Mouse (Mus musculus) intestine, postnatal 0 days (tissue): ENCODE results near the gene Afmid. TPM values are rescaled to one million over a fixed set of nuclear protein-coding genes. Genes with fewer than 3 reads are reported as not detected.

Experiments
- ATAC-seq: fragments of 200-750 bp; cut with Nextera tagmentation; 2 replicates; pipeline ENCODE4 v1.8.0; 2017; ENCODE audit warnings: mild to moderate bottlenecking, moderate TSS enrichment, moderate library complexity
- H3K27ac ChIP-seq: fragments of 300-500 bp; sonication (generic); 2 replicates; pipeline ENCODE4 v1.5.1; 2014; ENCODE audit warnings: mild to moderate bottlenecking, low read depth, low read length, moderate library complexity
- H3K27me3 ChIP-seq: fragments of 300-500 bp; sonication (generic); replicated peaks from 2 replicates; pipeline ENCODE4 v1.6.1; 2014; ENCODE audit warnings: low read length, mixed read lengths; ENCODE audit not compliant: control insufficient read depth, insufficient read depth
- H3K36me3 ChIP-seq: fragments of 300-500 bp; sonication (generic); 2 replicates; pipeline ENCODE4 v1.6.1; 2014; ENCODE audit warnings: mild to moderate bottlenecking, moderate library complexity; ENCODE audit not compliant: control insufficient read depth, insufficient read depth
- H3K4me1 ChIP-seq: fragments of 300-500 bp; sonication (generic); replicated peaks from 2 replicates; pipeline ENCODE4 v1.6.1; 2014; ENCODE audit warnings: antibody characterized with exemption, low read length, mixed read lengths; ENCODE audit not compliant: control insufficient read depth, insufficient read depth
- H3K4me2 ChIP-seq: fragments of 300-500 bp; sonication (generic); replicated peaks from 2 replicates; pipeline ENCODE4 v1.6.1; 2014; ENCODE audit warnings: low read depth, mild to moderate bottlenecking, moderate library complexity
- H3K4me3 ChIP-seq: fragments of 300-500 bp; sonication (generic); 2 replicates; pipeline ENCODE4 v1.5.1; 2014; ENCODE audit warnings: low read depth, low read length
- H3K9ac ChIP-seq: fragments of 300-500 bp; sonication (generic); 2 replicates; pipeline ENCODE4 v1.6.1; 2014; ENCODE audit warnings: mild to moderate bottlenecking, low read depth, low read length
- H3K9me3 ChIP-seq: fragments of 300-500 bp; sonication (generic); 2 replicates; pipeline ENCODE4 v1.6.1; 2016; ENCODE audit warnings: mixed run types; ENCODE audit not compliant: control insufficient read depth
- CTCF ChIP-seq: sonication (generic); IDR thresholded peaks from 2 replicates; pipeline ENCODE4 v1.5.1; 2016; ENCODE audit warnings: low read depth, mild to moderate bottlenecking, control low read depth, antibody characterized with exemption, moderate library complexity
- WGBS: fragments of 180-500 bp; shearing (Covaris S2); extraction: QIAGEN DNeasy Blood & Tissue Kit; methylation state at CpG from one replicate; pipeline ENCODE4 v1.1.7; 2014; 5-methylcytosine and 5-hydroxymethylcytosine counted together
- polyA plus RNA-seq: library from polyadenylated mRNA; unstranded; fragments of >200 nt; fragmentation: Nextera tagmentation; extraction: Ambion mirVana; gene quantifications from 2 replicates; pipeline ENCODE4 v1.2.1, GENCODE M21; 2015

The Afmid gene
- polyA plus RNA-seq, 1 experiment from 2014 or later = 7.0 TPM

GRCm38 (mm10) chr11:117855360-117855759 lies 29.6 kb downstream of the Afmid start:
- Histone ChIP-seq H3K9me3 (no peaks in the 10 kb centered on the region), H3K36me3 (peaks cover 45% of the 10 kb centered on the region), H3K27ac (no peak overlapping the region), H3K9ac (no peak overlapping the region), H3K27me3 (no peaks in the 10 kb centered on the region), H3K4me3 (no peak overlapping the region), H3K4me1 (no peaks in the 10 kb centered on the region), H3K4me2 (no peak overlapping the region)
- ATAC-seq = no peak
- WGBS = 81% methylated on average over 5 of the region's 5 CpGs
- no peak for TF ChIP-seq CTCF

GRCm38 (mm10) chr11:117855975-117856374 lies 30.3 kb downstream of the Afmid start:
- H3K4me2 ChIP-seq = no peak overlapping the region
- 64% methylated on average over 1 of the region's 1 CpGs for WGBS
- H3K9ac ChIP-seq = no peak overlapping the region
- TF ChIP-seq CTCF = no peak
- no peaks in the 10 kb centered on the region for H3K27me3 ChIP-seq
- H3K4me3 ChIP-seq = no peak overlapping the region
- no peaks in the 10 kb centered on the region for H3K9me3 ChIP-seq
- H3K27ac ChIP-seq = 0 out of 2 replicates have a peak overlapping the region, but pooled peaks have one; percentile 9
- H3K4me1 ChIP-seq = no peaks in the 10 kb centered on the region
- ATAC-seq = no peak; the same call in 1 of the 2 replicates
- peaks cover 42% of the 10 kb centered on the region for H3K36me3 ChIP-seq

DNA sequence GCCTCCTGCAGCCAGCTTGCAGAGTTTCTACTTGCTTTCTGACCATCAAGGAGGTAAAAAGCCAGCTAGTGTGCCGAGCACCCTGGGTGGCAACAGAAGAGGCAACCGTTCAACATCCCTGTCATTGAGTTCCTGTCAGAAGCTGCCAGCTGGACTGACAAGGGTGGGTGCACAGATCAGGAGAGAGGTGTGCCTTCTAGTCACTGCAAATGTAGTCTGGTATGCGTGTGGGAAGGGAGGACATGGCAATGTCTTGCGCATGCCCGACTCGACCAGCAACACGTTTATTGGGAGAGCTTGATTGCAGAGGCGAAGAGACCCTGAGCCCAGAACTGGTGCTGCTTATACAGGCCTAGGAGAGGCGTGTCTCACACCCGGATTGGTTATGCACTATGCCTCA lies 31.7 kb downstream of the Afmid start:
- no peak overlapping the region for H3K4me2 ChIP-seq
- H3K4me1 ChIP-seq = no peaks in the 10 kb centered on the region
- H3K9ac ChIP-seq = no peak overlapping the region
- peaks cover 32% of the 10 kb centered on the region for H3K36me3 ChIP-seq
- H3K27ac ChIP-seq = no peak overlapping the region
- no peak for TF ChIP-seq CTCF
- no peaks in the 10 kb centered on the region for H3K9me3 ChIP-seq
- no peak overlapping the region for H3K4me3 ChIP-seq
- 92% methylated on average over 10 of the region's 10 CpGs for WGBS
- no peaks in the 10 kb centered on the region for H3K27me3 ChIP-seq
- no peak for ATAC-seq

DNA sequence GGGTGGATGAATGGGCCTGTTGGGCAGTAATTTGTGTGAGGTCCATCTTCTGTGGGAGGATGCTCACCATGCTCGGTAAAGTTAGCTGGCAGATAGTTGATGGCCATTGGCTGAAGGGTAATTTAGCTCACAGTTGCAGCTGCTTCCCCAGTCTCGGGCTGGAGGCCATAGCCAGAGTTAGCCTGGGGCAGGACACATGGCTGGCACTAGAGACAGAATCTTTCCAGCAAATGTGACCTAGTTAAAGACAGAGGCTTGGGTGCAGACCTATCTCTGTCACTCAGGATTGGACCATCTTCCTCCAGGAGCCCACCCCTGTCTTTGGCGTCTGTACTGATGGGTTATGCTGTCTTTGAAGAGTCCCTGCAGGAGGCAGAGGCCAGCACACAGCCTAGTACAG lies 32.7 kb downstream of the Afmid start:
- Histone ChIP-seq H3K4me1 (0 out of 2 replicates have a peak, but pooled peaks cover 4% of the 10 kb centered on the region), H3K27me3 (no peaks in the 10 kb centered on the region), H3K36me3 (peaks cover 23% of the 10 kb centered on the region), H3K27ac (no peak overlapping the region), H3K9ac (no peak overlapping the region), H3K4me3 (no peak overlapping the region), H3K9me3 (no peaks in the 10 kb centered on the region), H3K4me2 (no peak overlapping the region)
- no peak for ATAC-seq
- 54% methylated on average over 3 of the region's 3 CpGs for WGBS
- no peak for TF ChIP-seq CTCF

DNA sequence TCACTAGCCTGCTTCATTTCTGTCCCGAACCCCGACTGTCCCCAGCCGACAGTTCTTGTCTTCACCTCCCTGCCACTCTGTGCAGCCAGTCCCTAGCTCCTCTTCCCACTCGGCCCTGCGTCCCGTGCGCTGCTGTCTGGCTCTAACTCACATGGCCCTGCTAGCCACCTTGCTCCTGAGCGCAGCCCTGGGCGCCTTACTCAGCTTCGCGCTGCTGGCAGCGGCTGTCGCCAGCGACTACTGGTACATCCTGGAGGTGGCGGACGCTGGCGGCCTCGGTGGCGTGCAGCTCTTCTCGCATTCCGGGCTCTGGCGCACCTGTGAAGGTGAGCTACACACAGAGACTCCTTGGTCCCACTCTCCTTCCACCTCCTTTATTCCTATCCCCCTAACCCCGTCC lies 34.9 kb downstream of the Afmid start, which contains the start of gene Tmem235:
TSS of gene Tmem235 (plus strand) at position 152 of the 400 bp plus-strand sequence.
- no peak for ATAC-seq
- peak; percentile 19; the same call in 1 of the 2 replicates for TF ChIP-seq CTCF
- H3K9me3 ChIP-seq = no peaks in the 10 kb centered on the region
- no peaks in the 10 kb centered on the region for H3K27me3 ChIP-seq
- peak within 1 kb of the TSS; percentile 28 for H3K4me2 ChIP-seq
- no peak within 1 kb of the TSS for H3K9ac ChIP-seq
- H3K27ac ChIP-seq = no peak within 1 kb of the TSS
- 0 out of 2 replicates have a peak, but pooled peaks cover 11% of the 10 kb centered on the region for H3K4me1 ChIP-seq
- H3K4me3 ChIP-seq = no peak within 1 kb of the TSS
- H3K36me3 ChIP-seq = peaks cover 20% of the 10 kb centered on the region
- WGBS = 12% methylated on average over 23 of the region's 23 CpGs

DNA sequence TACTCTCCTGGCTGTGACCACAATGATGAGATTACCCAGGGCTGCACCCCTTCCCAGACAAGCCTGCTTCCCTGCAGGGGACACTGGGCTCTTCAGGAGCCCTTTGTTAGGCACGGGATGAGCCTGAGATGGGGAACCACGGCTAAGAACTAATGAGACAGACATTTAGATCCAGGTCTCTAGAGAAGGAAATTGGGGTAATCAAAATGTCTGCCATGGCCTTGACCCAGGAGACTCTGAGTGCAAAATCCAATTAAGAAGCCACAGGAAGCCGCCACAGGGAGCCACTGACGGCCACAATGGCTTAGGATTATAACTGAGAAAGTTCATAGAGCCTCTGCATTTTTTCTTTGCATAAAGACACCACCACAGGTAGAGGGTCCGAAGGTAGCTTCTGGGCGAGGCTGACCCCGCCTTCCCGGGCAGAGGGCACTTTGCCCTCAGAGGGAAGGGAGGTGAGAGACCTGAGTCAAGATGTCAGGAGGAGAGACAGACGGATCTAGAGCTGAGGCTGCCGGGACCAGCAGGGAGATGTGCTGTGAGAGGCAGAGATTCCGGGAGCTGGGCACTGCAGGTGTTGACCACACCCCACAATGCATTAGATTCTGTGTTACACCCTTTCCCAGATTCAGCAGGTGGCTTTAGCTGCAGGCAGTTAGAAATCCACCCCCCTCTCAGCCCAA lies 37.6 kb downstream of the Afmid start:
- peak; percentile 77 for ATAC-seq
- Histone ChIP-seq H3K27ac (peak overlapping the region; percentile 68), H3K9ac (no peak overlapping the region)

More for the DNA sequence above, 37.6 kb downstream of the Afmid start:
- H3K4me2 ChIP-seq = peak overlapping the region; percentile 22
- 21% methylated on average over 11 of the region's 11 CpGs for WGBS
- H3K4me3 ChIP-seq = no peak overlapping the region
- H3K27me3 ChIP-seq = no peaks in the 10 kb centered on the region
- H3K4me1 ChIP-seq = 0 out of 2 replicates have a peak, but pooled peaks cover 11% of the 10 kb centered on the region
- H3K9me3 ChIP-seq = no peaks in the 10 kb centered on the region
- no peaks in the 10 kb centered on the region; the same call in 1 of the 2 replicates for H3K36me3 ChIP-seq
- TF ChIP-seq CTCF = no peak
